Mouse (Mus musculus) olfactory bulb, adult 2 months (tissue): Measurements from ENCODE around the gene Ssb. TPM values are rescaled to one million over a fixed set of nuclear protein-coding genes. Genes with fewer than 3 reads are reported as not detected.
A peak's percentile ranks its signal among the peaks of the same experiment; 100 is the strongest.

ENCODE experiments used
- H3K27ac ChIP-seq: fragments of 200-500 bp; 2 replicates; pipeline ENCODE4 v1.5.1; 2012; ENCODE audit warnings: low read depth, low read length; ENCODE audit not compliant: insufficient read depth
- H3K4me1 ChIP-seq: fragments of 200-500 bp; 2 replicates; pipeline ENCODE4 v1.6.1; 2012; ENCODE audit warnings: low read length; ENCODE audit not compliant: control insufficient read depth, insufficient read depth
- H3K4me3 ChIP-seq: fragments of 200-500 bp; 2 replicates; pipeline ENCODE4 v1.5.1; 2012; ENCODE audit warnings: mild to moderate bottlenecking, low read depth, low read length, moderate library complexity; ENCODE audit not compliant: insufficient read depth
- CTCF ChIP-seq: fragments of 200-500 bp; IDR thresholded peaks from 2 replicates; pipeline ENCODE4 v1.5.1; 2012; ENCODE audit warnings: low read depth, mild to moderate bottlenecking, low read length, moderate library complexity; ENCODE audit not compliant: insufficient read depth
- POLR2A ChIP-seq: fragments of 200-500 bp; IDR thresholded peaks from 2 replicates; pipeline ENCODE4 v1.6.1; 2012; ENCODE audit warnings: mild to moderate bottlenecking, low read depth, low read length, moderate library complexity; ENCODE audit not compliant: insufficient read depth
- WGBS: fragments of 180-500 bp; shearing (Covaris S2); methylation state at CpG from one replicate; pipeline ENCODE4 v1.1.7; 2018; 5-methylcytosine and 5-hydroxymethylcytosine counted together
- polyA plus RNA-seq: library from polyadenylated mRNA; stranded (reverse); fragments of >200 nt; gene quantifications from 2 replicates; pipeline ENCODE4 v1.2.4, GENCODE M21; 2012; ENCODE audit warnings: low replicate concordance; ENCODE audit not compliant: missing spikeins, insufficient read depth, insufficient read length

The Ssb gene
- polyA plus RNA-seq, 1 experiment, result 660 TPM

- peak overlapping the region; percentile 37; the same call in 1 of the 2 replicates for H3K27ac ChIP-seq
- WGBS, result 41% methylated on average over 2 of the region's 2 CpGs
- TF ChIP-seq POLR2A, result no peak
- H3K4me1 ChIP-seq, result peaks cover 9% of the 10 kb centered on the region
- H3K4me3 ChIP-seq, result no peak overlapping the region
These were observed 35.0 kb upstream of the Ssb start for GRCm38 (mm10) chr2:69826380-69826779.

GRCm38 (mm10) chr2:69828031-69828430 is 33.3 kb upstream of the Ssb start:
- WGBS, result 68% methylated on average over 7 of the region's 7 CpGs
- H3K27ac ChIP-seq, result no peak overlapping the region
- H3K4me3 ChIP-seq, result no peak overlapping the region
- peaks cover 9% of the 10 kb centered on the region for H3K4me1 ChIP-seq
- TF ChIP-seq POLR2A (no peak), CTCF (no peak)

DNA sequence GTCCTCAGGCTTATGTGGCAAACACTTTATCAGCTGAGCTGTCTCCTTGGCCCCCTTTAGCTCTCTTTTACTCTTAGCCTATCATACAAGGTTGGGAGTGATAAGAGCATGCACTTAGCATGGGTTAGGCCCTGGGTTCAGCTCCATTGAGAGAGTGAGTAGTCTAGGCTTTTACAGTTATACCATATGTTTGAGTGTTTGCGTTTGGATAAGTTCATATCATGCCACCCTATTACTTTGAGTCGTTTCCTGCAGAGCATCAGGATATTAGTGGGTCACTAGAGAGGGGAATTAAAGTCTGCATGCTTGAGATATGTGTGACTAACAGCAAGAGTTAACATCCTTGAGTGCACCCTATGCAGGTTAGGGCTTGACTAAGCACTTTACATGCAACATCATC is 31.7 kb upstream of the Ssb start:
- H3K27ac ChIP-seq, result no peak overlapping the region
- H3K4me3 ChIP-seq, result no peak overlapping the region
- TF ChIP-seq POLR2A, result no peak
- no peak for TF ChIP-seq CTCF
- whole genome bisulfite sequencing, result 97% methylated on average over 2 of the region's 2 CpGs
- H3K4me1 ChIP-seq, result peaks cover 9% of the 10 kb centered on the region

DNA sequence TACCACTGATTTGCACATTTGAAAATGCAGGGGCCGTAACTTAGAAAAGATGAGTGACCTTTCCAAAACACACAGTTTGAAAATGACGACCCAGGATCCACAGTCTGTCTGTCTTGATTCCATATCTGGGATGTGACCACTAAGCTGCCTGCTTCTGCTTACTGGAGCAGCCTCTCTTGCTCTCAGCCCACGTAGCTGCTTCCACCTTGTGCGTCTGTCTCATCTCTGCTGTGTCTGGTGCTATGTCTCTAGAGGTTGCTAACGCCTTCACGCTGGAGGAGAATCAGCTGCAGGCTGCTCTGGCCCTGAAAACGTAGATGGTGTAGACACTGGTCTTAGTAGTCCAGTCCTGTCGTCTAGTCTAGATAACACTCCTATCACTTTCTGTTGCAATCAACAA is 31.2 kb upstream of the Ssb start:
- Histone ChIP-seq H3K4me3 (no peak overlapping the region), H3K27ac (no peak overlapping the region), H3K4me1 (peaks cover 9% of the 10 kb centered on the region)
- WGBS, result 87% methylated on average over 8 of the region's 8 CpGs
- TF ChIP-seq POLR2A (no peak), CTCF (no peak)

DNA sequence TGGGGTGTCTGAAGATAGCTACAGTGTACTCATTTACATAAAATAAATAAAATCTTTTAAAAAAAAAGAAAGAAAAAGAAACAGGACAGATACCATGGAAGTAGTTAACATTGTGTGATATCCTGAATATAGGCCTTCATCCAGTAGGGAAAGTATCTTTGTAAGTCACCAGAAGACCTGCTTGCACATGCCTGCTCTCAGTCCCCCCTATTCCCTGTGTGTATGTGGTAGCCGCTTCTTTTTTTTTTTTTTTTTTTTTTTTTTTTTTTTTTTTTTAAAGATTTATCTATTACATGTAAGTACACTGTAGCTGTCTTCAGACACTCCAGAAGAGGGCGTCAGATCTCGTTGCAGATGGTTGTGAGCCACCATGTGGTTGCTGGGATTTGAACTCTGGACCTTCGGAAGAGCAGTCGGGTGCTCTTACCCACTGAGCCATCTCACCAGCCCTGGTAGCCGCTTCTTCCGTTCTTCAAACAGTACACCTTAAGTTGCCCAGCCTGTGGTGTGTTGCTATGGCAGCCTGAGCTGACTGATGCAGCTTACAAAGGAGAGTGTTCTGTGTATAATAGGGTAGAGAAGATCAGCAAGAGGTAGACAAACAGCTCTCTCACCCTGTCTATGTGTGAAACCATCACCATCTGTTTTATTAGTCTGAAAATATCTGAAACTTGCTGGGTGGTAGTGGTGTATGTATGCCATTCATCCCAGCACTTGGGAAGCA is 24.0 kb upstream of the Ssb start:
- H3K4me1 ChIP-seq, result peaks cover 5% of the 10 kb centered on the region
- 75% methylated on average over 7 of the region's 7 CpGs for WGBS
- no peak for TF ChIP-seq CTCF
- no peak for TF ChIP-seq POLR2A

GRCm38 (mm10) chr2:69837996-69838395 is 23.4 kb upstream of the Ssb start:
- Histone ChIP-seq H3K27ac (no peak overlapping the region), H3K4me1 (peaks cover 5% of the 10 kb centered on the region), H3K4me3 (no peak overlapping the region)
- TF ChIP-seq POLR2A (no peak), CTCF (no peak)
- WGBS, result 47% methylated on average over 3 of the region's 3 CpGs

More for the DNA sequence above, 24.0 kb upstream of the Ssb start:
- H3K27ac ChIP-seq, result no peak overlapping the region
- H3K4me3 ChIP-seq, result no peak overlapping the region

- peaks cover 5% of the 10 kb centered on the region for H3K4me1 ChIP-seq
- no peak overlapping the region for H3K27ac ChIP-seq
- no peak overlapping the region for H3K4me3 ChIP-seq
- no peak for TF ChIP-seq CTCF
- no peak for TF ChIP-seq POLR2A
These were observed 22.7 kb upstream of the Ssb start for GRCm38 (mm10) chr2:69838707-69839106.

DNA sequence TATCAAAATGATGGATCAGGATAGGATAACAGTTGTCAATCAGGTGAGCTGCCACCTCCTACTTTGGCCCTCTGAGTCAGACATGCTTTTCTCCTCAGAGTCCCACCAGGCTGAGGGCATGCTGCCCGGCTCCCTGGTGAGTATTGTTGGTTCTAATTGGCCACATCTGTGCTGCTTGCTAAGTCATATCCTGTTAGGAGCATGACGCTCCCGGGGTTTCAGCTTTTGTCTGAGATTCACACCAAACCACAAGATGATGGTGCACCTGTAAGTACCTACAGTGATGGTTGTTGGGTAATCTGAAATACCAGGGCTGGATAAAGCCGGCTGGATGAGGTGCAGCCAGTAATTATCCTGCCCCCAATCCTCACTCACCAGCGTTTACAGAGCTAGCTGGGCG is 21.1 kb upstream of the Ssb start:
- Histone ChIP-seq H3K4me3 (no peak overlapping the region), H3K4me1 (peaks cover 5% of the 10 kb centered on the region), H3K27ac (peak overlapping the region; percentile 16)
- TF ChIP-seq POLR2A, result no peak
- no peak for TF ChIP-seq CTCF
- WGBS, result 8% methylated on average over 6 of the region's 6 CpGs

DNA sequence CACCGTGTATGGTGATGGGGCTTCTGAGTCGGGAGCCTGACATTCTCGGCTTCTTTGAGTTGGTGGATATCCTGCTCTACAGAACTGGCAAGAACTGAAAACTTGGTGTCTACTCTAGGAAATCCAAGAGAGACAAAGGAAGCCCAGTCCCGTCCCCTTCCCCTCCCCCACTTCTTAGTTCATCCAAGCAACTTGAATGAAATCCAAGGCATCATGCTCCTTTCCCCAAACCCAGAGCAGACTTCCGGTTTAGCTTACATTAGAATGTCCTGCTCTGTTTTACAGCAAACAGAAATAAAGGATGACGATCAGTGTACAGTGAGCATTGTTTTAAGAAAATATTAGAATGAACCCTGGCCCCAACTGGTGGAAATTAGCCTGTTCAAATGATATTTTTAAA is 12.1 kb upstream of the Ssb start:
- H3K27ac ChIP-seq, result peak overlapping the region; percentile 38; the same call in 1 of the 2 replicates
- H3K4me1 ChIP-seq, result peaks cover 4% of the 10 kb centered on the region
- 43% methylated on average over 6 of the region's 6 CpGs for WGBS
- TF ChIP-seq POLR2A (no peak), CTCF (no peak)
- no peak overlapping the region for H3K4me3 ChIP-seq
